Mouse (Mus musculus): ENCODE data around the gene Cog3. TPM values are rescaled to one million over a fixed set of nuclear protein-coding genes. Genes with fewer than 3 reads are reported as not detected.

Cog3 gene
- polyA plus RNA-seq, 1 experiment from 2014 or later = 27.1 TPM

DNA sequence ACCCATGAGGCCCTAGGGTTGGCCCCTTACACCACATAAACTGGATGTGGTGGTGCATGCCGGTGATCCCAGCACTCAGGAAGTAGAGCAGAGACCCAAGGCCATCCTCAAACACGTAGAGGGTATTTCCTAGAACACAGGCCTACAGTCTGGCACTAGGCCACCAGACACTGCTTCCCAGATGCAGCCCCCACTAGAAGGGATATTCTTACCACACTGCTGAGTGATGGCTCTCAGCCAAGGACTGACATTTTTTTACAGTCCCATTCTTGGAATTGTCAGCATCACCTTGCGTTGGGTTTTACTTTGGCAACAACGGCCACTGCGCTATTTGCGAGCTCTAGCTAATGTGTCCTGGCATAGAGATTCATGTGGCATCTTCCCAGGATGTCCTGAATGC lies 93.4 kb downstream of the Cog3 start:
- no peak for ATAC-seq (ENCODE audit: insufficient number of reproducible peaks, insufficient read depth, low FRiP score, low read depth)
- no peaks in the 10 kb centered on the region for H3K4me1 ChIP-seq (ENCODE audit: control insufficient read depth, insufficient read depth, low read length)
- H3K27ac ChIP-seq (ENCODE audit: low read length) = no peak overlapping the region
- no peak overlapping the region for H3K4me2 ChIP-seq (replicated peaks; ENCODE audit: low read depth, low read length)
- H3K9me3 ChIP-seq (ENCODE audit: control insufficient read depth, low read depth, low read length) = no peaks in the 10 kb centered on the region
- H3K27me3 ChIP-seq (ENCODE audit: control insufficient read depth, insufficient read depth, low read length) = no peaks in the 10 kb centered on the region
- no peak overlapping the region for H3K9ac ChIP-seq (replicated peaks; ENCODE audit: low read depth, low read length)
- 82% methylated on average over 6 of the region's 6 CpGs for WGBS
- H3K4me3 ChIP-seq (ENCODE audit: low read depth, low read length) = no peak overlapping the region
- no peaks in the 10 kb centered on the region for H3K36me3 ChIP-seq (ENCODE audit: control insufficient read depth, insufficient read depth, low read length)

Other genes with a start within 250 kb of the Cog3 start
- not detected in 2 replicates for gene Spert, start 161.4 kb downstream of the Cog3 start, polyA plus RNA-seq (2014; fragmentation: Nextera tagmentation; extraction: Ambion mirVana)
- gene Erich6b, start 112.3 kb downstream of the Cog3 start, polyA plus RNA-seq (2014; fragmentation: Nextera tagmentation; extraction: Ambion mirVana) = not detected in 2 replicates
- gene Slc25a30, start 32.5 kb upstream of the Cog3 start, polyA plus RNA-seq (2014; fragmentation: Nextera tagmentation; extraction: Ambion mirVana) = 4.5 and 5.3 TPM in 2 replicates
- gene Tpt1, start 90.6 kb upstream of the Cog3 start, polyA plus RNA-seq (2014; fragmentation: Nextera tagmentation; extraction: Ambion mirVana) = 1,351 and 1,352 TPM in 2 replicates
- 1.2 TPM in 2 replicates for gene Kctd4, start 200.5 kb upstream of the Cog3 start, polyA plus RNA-seq (2014; fragmentation: Nextera tagmentation; extraction: Ambion mirVana)